Mouse (Mus musculus) MEL (cell line): ENCODE results near the gene Dnah6.

ENCODE experiments used
- CHD1 ChIP-seq: IDR thresholded peaks from 2 replicates; pipeline ENCODE4 v1.6.1; 2012; ENCODE audit warnings: low read depth, mild to moderate bottlenecking, inconsistent platforms, low read length, improper control_type of control experiment
- CTCF ChIP-seq, 3 experiments: IDR thresholded peaks in 2 of 3; conservative IDR thresholded peaks in 1 of 3; 2 replicates each; pipeline ENCODE4 v1.5.1; 2011 to 2012; ENCODE audit warnings: low read length in 3 of 3, low read depth in 2 of 3, mild to moderate bottlenecking in 2 of 3, improper control_type of control experiment in 1 of 3, inconsistent platforms in 1 of 3, mixed read lengths in 1 of 3, moderate library complexity in 1 of 3; ENCODE audit not compliant: control insufficient read depth in 1 of 3, insufficient read depth in 1 of 3, poor library complexity in 1 of 3, severe bottlenecking in 1 of 3
- ELF1 ChIP-seq: IDR thresholded peaks from 2 replicates; pipeline ENCODE4 v1.6.1; 2014; ENCODE audit warnings: low read depth, mild to moderate bottlenecking, inconsistent platforms, low read length, improper control_type of control experiment, moderate library complexity
- MAFK ChIP-seq: IDR thresholded peaks from 2 replicates; pipeline ENCODE4 v1.6.1; 2011; ENCODE audit warnings: low read depth, mild to moderate bottlenecking, low read length, improper control_type of control experiment, borderline replicate concordance
- NRF1 ChIP-seq: IDR thresholded peaks from 2 replicates; pipeline ENCODE4 v1.6.1; 2014; ENCODE audit warnings: low read depth, mild to moderate bottlenecking, inconsistent platforms, low read length, improper control_type of control experiment, moderate library complexity; ENCODE audit not compliant: poor library complexity, insufficient read depth, severe bottlenecking
- POLR2AphosphoS2 ChIP-seq: IDR thresholded peaks from 2 replicates; pipeline ENCODE4 v1.6.1; 2011; ENCODE audit warnings: low read length, improper control_type of control experiment
- POLR2AphosphoS5 ChIP-seq: IDR thresholded peaks from 2 replicates; pipeline ENCODE4 v1.6.1; 2012; ENCODE audit warnings: low read depth, borderline replicate concordance, mild to moderate bottlenecking, inconsistent platforms, low read length, moderate library complexity, mixed read lengths
- UBTF ChIP-seq: IDR thresholded peaks from 2 replicates; pipeline ENCODE4 v1.6.1; 2012; ENCODE audit warnings: low read depth, mild to moderate bottlenecking, inconsistent platforms, low read length, improper control_type of control experiment, moderate library complexity, borderline replicate concordance; ENCODE audit not compliant: insufficient read depth
- ZNF384 ChIP-seq: IDR thresholded peaks from 2 replicates; pipeline ENCODE4 v1.6.1; 2012; ENCODE audit warnings: low read depth, mild to moderate bottlenecking, inconsistent platforms, low read length, improper control_type of control experiment

GRCm38 (mm10) chr6:73120348-73120747 is 101.1 kb downstream of the Dnah6 start:
- TF ChIP-seq CTCF (IDR thresholded peaks at IDR 0.05 in 2 of 3, conservative IDR thresholded peaks at IDR 0.05 in 1 of 3; ENCODE audit: control insufficient read depth in 1 of 3, insufficient read depth in 1 of 3, low read depth in 2 of 3, low read length in 3 of 3, poor library complexity in 1 of 3, severe bottlenecking in 1 of 3) (no peak), MAFK (no peak), UBTF (no peak), POLR2AphosphoS2 (no peak), ELF1 (no peak), ZNF384 (no peak), NRF1 (no peak), POLR2AphosphoS5 (no peak), CHD1 (no peak)
